Mouse (Mus musculus) myocyte (in vitro differentiated cells): ENCODE results near the gene Pcgf3.

Experiments
- CEBPB ChIP-seq: IDR thresholded peaks from 2 replicates; pipeline ENCODE4 v1.6.1; 2011; ENCODE audit warnings: mild to moderate bottlenecking, moderate library complexity; ENCODE audit not compliant: poor library complexity, insufficient read depth, severe bottlenecking
- MAX ChIP-seq: IDR thresholded peaks from one replicate; pipeline ENCODE4 v1.6.1; 2011; ENCODE audit warnings: low read depth, mild to moderate bottlenecking, control low read depth
- MYOG ChIP-seq, 3 experiments: IDR thresholded peaks; one replicate each; pipeline ENCODE4 v1.6.1; 2011; ENCODE audit warnings: control low read depth in 2 of 3, low read depth in 2 of 3, mild to moderate bottlenecking in 2 of 3; ENCODE audit not compliant: insufficient read length in 2 of 3, control insufficient read depth in 1 of 3, insufficient read depth in 1 of 3
- POLR2A ChIP-seq: IDR thresholded peaks from one replicate; pipeline ENCODE4 v1.6.1; 2011; ENCODE audit warnings: low read depth, mild to moderate bottlenecking, control low read depth, moderate library complexity; ENCODE audit not compliant: insufficient read length
- USF1 ChIP-seq: IDR thresholded peaks from one replicate; pipeline ENCODE4 v1.6.1; 2011; ENCODE audit warnings: low read depth, mild to moderate bottlenecking, control low read depth, moderate library complexity

- TF ChIP-seq CEBPB (no peak), POLR2A (no peak), MAX (no peak), USF1 (no peak), MYOG (IDR thresholded peaks at IDR 0.05; ENCODE audit: control insufficient read depth in 1 of 3, insufficient read depth in 1 of 3, insufficient read length in 2 of 3, low read depth in 2 of 3) (no peak)
Measured at GRCm38 (mm10) chr5:108518951-108519350, 57.9 kb downstream of the Pcgf3 start.
